ENCODE assay signal across 18 mouse cellular contexts in genomic region chr9:112189394-112189793, GRCm38 (mm10). TPM values are rescaled to one million over a fixed set of nuclear protein-coding genes. Genes with fewer than 3 reads are reported as not detected.
A peak's percentile ranks its signal among the peaks of the same experiment; 100 is the strongest.
DNase-seq lines count a peak whose midpoint lies in the region; ATAC-seq and TF ChIP-seq lines count a peak whose summit lies in the region.
"Had no signal": no experiment of that assay in that cellular context is flagged by ENCODE, and none has a peak within 500 bp of the region (broad histone marks: within the 10 kb centered on the region; RNA-seq: fewer than 3 reads in every experiment).

No protein-coding gene starts in this region.

- H3K4me2 ChIP-seq in midbrain, postnatal 0 days (ENCODE audit: low read depth, low read length, poor library complexity, severe bottlenecking) = no peak overlapping the region
- H3K4me2 ChIP-seq: heart, embryonic 11.5 days; liver, embryonic 12.5 days had no signal

- peak; percentile 60 to 65 for DNase-seq in cerebellum, adult 18-20 months
- no peak for DNase-seq in cerebellum, postnatal 10 days
- DNase-seq in frontal cortex, postnatal 25 days (ENCODE audit: low spot score in 2 of 2) = no peak
- no peak for DNase-seq in midbrain, postnatal 0 days (ENCODE audit: low spot score)
- DNase-seq in midbrain, embryonic 10.5 days (ENCODE audit: low spot score) = no peak
- no peak for DNase-seq in gastrocnemius, adult 2 months
- DNase-seq: adrenal gland, postnatal 36 days; gastrocnemius, postnatal 25 days; kidney, adult 2 months; kidney, postnatal 25 days; thymus, adult 18-20 months had no signal

- no peak overlapping the region for H3K4me3 ChIP-seq in midbrain, postnatal 0 days (ENCODE audit: low read depth, low read length)
- H3K4me3 ChIP-seq in midbrain, embryonic 10.5 days = no peak overlapping the region
- no peak overlapping the region for H3K4me3 ChIP-seq in olfactory bulb, adult 2 months (ENCODE audit: insufficient read depth, low read depth, low read length)
- H3K4me3 ChIP-seq in gastrocnemius, adult 2 months = no peak overlapping the region
- H3K4me3 ChIP-seq: liver, embryonic 12.5 days; megakaryocyte, embryonic 14.5 days had no signal

- H3K9ac ChIP-seq in midbrain, postnatal 0 days (replicated peaks; ENCODE audit: low read length, poor library complexity, severe bottlenecking) = no peak overlapping the region
- H3K9ac ChIP-seq: liver, embryonic 12.5 days had no signal

- H3K4me1 ChIP-seq in midbrain, postnatal 0 days (ENCODE audit: insufficient read depth, low read length) = peaks cover 7% of the 10 kb centered on the region; the same call in 1 of the 2 replicates
- peaks cover 24% of the 10 kb centered on the region for H3K4me1 ChIP-seq in midbrain, embryonic 10.5 days
- H3K4me1 ChIP-seq in olfactory bulb, adult 2 months (ENCODE audit: control insufficient read depth, insufficient read depth, low read length) = peaks cover 20% of the 10 kb centered on the region

- H3K9me3 ChIP-seq in midbrain, postnatal 0 days (ENCODE audit: low read length) = no peaks in the 10 kb centered on the region
- H3K9me3 ChIP-seq in midbrain, embryonic 10.5 days (replicated peaks) = no peaks in the 10 kb centered on the region
- H3K9me3 ChIP-seq: liver, embryonic 12.5 days; megakaryocyte, embryonic 14.5 days had no signal

- H3K27me3 ChIP-seq in midbrain, postnatal 0 days (ENCODE audit: insufficient read depth, low read length) = no peaks in the 10 kb centered on the region
- peaks cover 33% of the 10 kb centered on the region for H3K27me3 ChIP-seq in midbrain, embryonic 10.5 days (ENCODE audit: low read depth, poor library complexity, severe bottlenecking)
- H3K27me3 ChIP-seq: megakaryocyte, embryonic 14.5 days had no signal

- H3K27ac ChIP-seq in midbrain, postnatal 0 days (ENCODE audit: low read depth, low read length) = peak overlapping the region; percentile 48
- no peak overlapping the region for H3K27ac ChIP-seq in midbrain, embryonic 10.5 days (replicated peaks)
- H3K27ac ChIP-seq in olfactory bulb, adult 2 months (ENCODE audit: insufficient read depth, low read depth, low read length) = peak overlapping the region; percentile 74; the same call in 1 of the 2 replicates
- H3K27ac ChIP-seq in gastrocnemius, adult 2 months = no peak overlapping the region
- H3K27ac ChIP-seq: liver, embryonic 12.5 days had no signal

- intact Hi-C loops in gastrocnemius, adult 2 months (cut with DNase I) = no loop called here

- 85% methylated on average over 10 of the region's 10 CpGs for WGBS in midbrain, postnatal 0 days
- 92% methylated on average over 10 of the region's 10 CpGs for WGBS in midbrain, embryonic 10.5 days
- 46% methylated on average over 10 of the region's 10 CpGs for WGBS in olfactory bulb, adult 2 months

- no peak for TF ChIP-seq POLR2A in olfactory bulb, adult 2 months (IDR thresholded peaks at IDR 0.05; ENCODE audit: insufficient read depth, low read depth, low read length)

- TF ChIP-seq CTCF in midbrain, postnatal 0 days (IDR thresholded peaks at IDR 0.05) = no peak
- TF ChIP-seq CTCF in olfactory bulb, adult 2 months (IDR thresholded peaks at IDR 0.05; ENCODE audit: insufficient read depth, low read depth, low read length) = no peak
- TF ChIP-seq CTCF in gastrocnemius, adult 2 months (IDR thresholded peaks at IDR 0.05) = no peak

- peak; percentile 65 for ATAC-seq in frontal cortex, adult (ENCODE audit: low TSS enrichment)
- ATAC-seq in midbrain, postnatal 0 days (ENCODE audit: low FRiP score) = no peak
- ATAC-seq: activated CD4-positive, CD25-positive, alpha-beta regulatory T cell, adult 4 months; liver, embryonic 12.5 days had no signal

- no peaks in the 10 kb centered on the region for H3K36me3 ChIP-seq in midbrain, postnatal 0 days (ENCODE audit: insufficient read depth, low read length)
- H3K36me3 ChIP-seq in midbrain, embryonic 10.5 days = no peaks in the 10 kb centered on the region
- H3K36me3 ChIP-seq: liver, embryonic 12.5 days had no signal

RNA-seq across cellular contexts. Expression of gene Arpp21, which starts 46.3 kb away (rescaled TPM):
- 89.5 and 91.3 TPM in 2 replicates for total RNA-seq in midbrain, postnatal 0 days (2014; rRNA removed)
- polyA plus RNA-seq in midbrain, postnatal 0 days (2015; fragmentation: Nextera tagmentation; extraction: Ambion mirVana) = 56.3 and 58.5 TPM in 2 replicates
- polyA plus RNA-seq in midbrain, embryonic 10.5 days (2016; fragmentation: Nextera tagmentation; extraction: Ambion mirVana) = 1.1 and 1.3 TPM in 2 replicates
- 229 and 639 TPM in 2 replicates for polyA plus RNA-seq in olfactory bulb, adult 2 months (2012; ENCODE audit: insufficient read depth, insufficient read length, low replicate concordance, missing spikeins)
- 10 to 100 TPM in 1 of 2 experiments, 1 to 10 TPM in 1; 9.5 to 25.4 TPM for total RNA-seq in gastrocnemius, adult 2 months (2021)
- polyA plus RNA-seq: urinary bladder, adult 2 months had no signal

Comparison
In these comparisons a context has a peak if more than half of its experiments do, and no peak if none do; other contexts are left out.
1. DNase-seq: peak in cerebellum, adult 18-20 months (2 of 2); none in cerebellum, postnatal 10 days (0 of 2), frontal cortex, postnatal 25 days (0 of 2), midbrain, postnatal 0 days (single experiment), midbrain, embryonic 10.5 days (single experiment) and gastrocnemius, adult 2 months (single experiment).
2. H3K27ac ChIP-seq: peak in midbrain, postnatal 0 days (single experiment) and olfactory bulb, adult 2 months (single experiment); none in midbrain, embryonic 10.5 days (single experiment) and gastrocnemius, adult 2 months (single experiment).
3. RNA of gene Arpp21, which starts 46.3 kb away (polyA plus RNA-seq): 229 to 639 TPM in olfactory bulb, adult 2 months and 56.3 to 58.5 TPM in midbrain, postnatal 0 days; 1.1 to 1.3 TPM in midbrain, embryonic 10.5 days; every median in the first group is over 10 times any median in the second.